ENCODE assay signal across 10 mouse cellular contexts in the genomic region with DNA sequence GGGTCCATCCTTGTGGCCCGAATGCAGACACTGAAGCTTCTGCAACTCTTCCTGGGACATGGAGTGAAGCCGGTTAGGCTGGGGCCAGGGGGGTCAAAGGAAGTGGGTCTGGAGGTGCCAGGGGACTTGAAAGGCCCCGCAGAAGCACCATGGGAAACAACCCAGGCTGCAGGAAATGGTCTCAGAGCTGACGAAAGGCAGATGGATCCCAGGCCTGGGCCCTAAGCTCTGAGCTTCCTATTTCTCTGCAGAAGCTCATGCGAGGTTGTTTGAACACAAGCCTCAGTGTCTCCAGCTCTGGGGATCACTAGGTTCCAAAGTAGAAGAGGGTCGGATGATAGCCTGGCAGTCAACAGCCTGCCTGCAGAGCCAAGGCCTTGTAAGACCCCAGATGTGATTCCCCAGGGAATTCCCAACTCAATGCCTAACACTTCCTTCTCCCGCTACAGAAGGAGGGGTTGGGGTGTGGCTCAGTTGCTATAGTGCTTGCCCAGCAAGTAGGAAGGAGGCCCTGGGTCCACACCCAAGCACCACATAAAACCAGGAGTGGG.
A peak's percentile ranks its signal among the peaks of the same experiment; 100 is the strongest.
DNase-seq lines count a peak whose midpoint lies in the region; ATAC-seq and TF ChIP-seq lines count a peak whose summit lies in the region.
"Had no signal": no experiment of that assay in that cellular context is flagged by ENCODE, and none has a peak within 500 bp of the region (broad histone marks: within the 10 kb centered on the region; RNA-seq: fewer than 3 reads in every experiment).

No protein-coding gene starts in this region.

- DNase-seq in lung, embryonic 14.5 days, result peak; percentile 41
- DNase-seq in lung, postnatal 14 days, result no peak
- no peak for DNase-seq in embryonic facial prominence, embryonic 10.5 days (ENCODE audit: low spot score)
- peak; percentile 45 for DNase-seq in heart, postnatal 4 days
- no peak for DNase-seq in layer of hippocampus, adult 9-11 months
- DNase-seq in frontal cortex, postnatal 14 days (ENCODE audit: low spot score in 2 of 2), result no peak
- no peak for DNase-seq in embryo, embryonic 10.5 days (ENCODE audit: low spot score)

- H3K27ac ChIP-seq in lung, embryonic 14.5 days (ENCODE audit: low read depth), result no peak overlapping the region
- H3K27ac ChIP-seq in embryonic facial prominence, embryonic 10.5 days (replicated peaks), result peak overlapping the region; percentile 52
- H3K27ac ChIP-seq in midbrain, embryonic 15.5 days, result peak overlapping the region; percentile 89
- H3K27ac ChIP-seq: kidney, postnatal 0 days; liver, embryonic 15.5 days had no signal

- peaks cover 20% of the 10 kb centered on the region for H3K4me1 ChIP-seq in lung, embryonic 14.5 days (ENCODE audit: insufficient read depth)
- H3K4me1 ChIP-seq in embryonic facial prominence, embryonic 10.5 days, result peaks cover 87% of the 10 kb centered on the region
- peaks cover 69% of the 10 kb centered on the region for H3K4me1 ChIP-seq in midbrain, embryonic 15.5 days
- H3K4me1 ChIP-seq: liver, embryonic 15.5 days had no signal

- no peaks in the 10 kb centered on the region for H3K36me3 ChIP-seq in lung, embryonic 14.5 days (ENCODE audit: insufficient read depth)
- H3K36me3 ChIP-seq in embryonic facial prominence, embryonic 10.5 days (replicated peaks), result no peaks in the 10 kb centered on the region; the same call in 1 of the 2 replicates
- no peaks in the 10 kb centered on the region for H3K36me3 ChIP-seq in midbrain, embryonic 15.5 days (replicated peaks)
- H3K36me3 ChIP-seq: liver, embryonic 15.5 days had no signal

- no peak overlapping the region for H3K9ac ChIP-seq in lung, embryonic 14.5 days
- no peak overlapping the region for H3K9ac ChIP-seq in midbrain, embryonic 15.5 days
- H3K9ac ChIP-seq: liver, embryonic 15.5 days had no signal

- TF ChIP-seq CTCF in lung, embryonic 14.5 days (IDR thresholded peaks at IDR 0.05; ENCODE audit: low read depth), result no peak

- no peaks in the 10 kb centered on the region for H3K27me3 ChIP-seq in lung, embryonic 14.5 days (ENCODE audit: insufficient read depth, low read length)
- peaks cover 58% of the 10 kb centered on the region for H3K27me3 ChIP-seq in embryonic facial prominence, embryonic 10.5 days (replicated peaks; ENCODE audit: low read depth, poor library complexity, severe bottlenecking)
- H3K27me3 ChIP-seq in midbrain, embryonic 15.5 days (replicated peaks), result no peaks in the 10 kb centered on the region
- H3K27me3 ChIP-seq: liver, embryonic 15.5 days had no signal

- no peak for ATAC-seq in lung, embryonic 14.5 days (ENCODE audit: insufficient read depth)
- no peak for ATAC-seq in midbrain, embryonic 15.5 days (replicated peaks)

- 27% methylated on average over 7 of the region's 7 CpGs for WGBS in lung, embryonic 14.5 days
- WGBS in embryonic facial prominence, embryonic 10.5 days, result 41% methylated on average over 7 of the region's 7 CpGs
- WGBS in midbrain, embryonic 15.5 days, result 51% methylated on average over 7 of the region's 7 CpGs

- H3K4me3 ChIP-seq in lung, embryonic 14.5 days (ENCODE audit: low read depth, low read length), result no peak overlapping the region
- H3K4me3 ChIP-seq in embryonic facial prominence, embryonic 10.5 days, result no peak overlapping the region
- no peak overlapping the region for H3K4me3 ChIP-seq in midbrain, embryonic 15.5 days
- H3K4me3 ChIP-seq: liver, embryonic 15.5 days had no signal

- H3K4me2 ChIP-seq in lung, embryonic 14.5 days, result no peak overlapping the region
- no peak overlapping the region for H3K4me2 ChIP-seq in midbrain, embryonic 15.5 days
- H3K4me2 ChIP-seq: liver, embryonic 15.5 days had no signal

- H3K9me3 ChIP-seq in lung, embryonic 14.5 days (ENCODE audit: low read depth, low read length), result no peaks in the 10 kb centered on the region
- H3K9me3 ChIP-seq in embryonic facial prominence, embryonic 10.5 days, result no peaks in the 10 kb centered on the region
- no peaks in the 10 kb centered on the region for H3K9me3 ChIP-seq in midbrain, embryonic 15.5 days
- H3K9me3 ChIP-seq: liver, embryonic 15.5 days had no signal

Comparison
In these comparisons a context has a peak if more than half of its experiments do, and no peak if none do; other contexts are left out.
1. DNase-seq: peak in lung, embryonic 14.5 days (single experiment) and heart, postnatal 4 days (single experiment); none in lung, postnatal 14 days (single experiment), embryonic facial prominence, embryonic 10.5 days (single experiment), layer of hippocampus, adult 9-11 months (single experiment), frontal cortex, postnatal 14 days (0 of 2) and embryo, embryonic 10.5 days (single experiment).